Mouse (Mus musculus): ENCODE measurements around the gene Oprm1. TPM values are rescaled to one million over a fixed set of nuclear protein-coding genes. Genes with fewer than 3 reads are reported as not detected.
A peak's percentile ranks its signal among the peaks of the same experiment; 100 is the strongest.

Oprm1 gene
- polyA plus RNA-seq, 1 experiment from 2014 or later, result 0.04 TPM

DNA sequence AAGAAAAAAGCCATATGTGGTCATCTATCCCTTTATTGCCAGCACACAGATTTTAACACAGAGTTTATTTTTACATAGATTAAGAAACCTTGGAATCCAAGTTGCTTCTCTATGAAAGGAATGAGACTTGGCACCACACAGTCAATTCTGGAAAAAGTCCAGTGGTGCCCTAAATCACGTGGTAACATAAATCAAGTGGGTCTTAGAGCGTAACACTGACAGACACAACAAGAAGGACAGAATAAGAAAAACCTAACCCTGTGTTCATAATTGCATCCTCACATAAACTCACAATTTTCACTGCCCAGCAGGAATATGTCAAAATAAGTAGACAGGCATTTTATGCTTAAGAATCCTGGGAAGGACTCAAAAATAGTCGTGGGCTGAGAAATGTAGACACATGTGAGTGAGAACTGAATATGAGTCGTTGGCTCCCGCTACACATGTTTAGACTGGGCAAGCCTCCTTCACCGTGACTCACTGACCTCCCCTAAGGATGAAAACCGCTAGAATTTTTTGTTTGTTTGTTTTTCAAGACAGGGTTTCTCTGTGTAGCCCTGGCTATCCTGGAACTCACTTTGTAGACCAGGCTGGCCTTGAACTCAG lies 261.6 kb downstream of the Oprm1 start:
- peak; percentile 37 for DNase-seq (ENCODE audit: low spot score)
- H3K9ac ChIP-seq (ENCODE audit: low read depth, low read length), result no peak overlapping the region
- ATAC-seq (replicated peaks; ENCODE audit: low FRiP score, low read depth), result no peak

DNA sequence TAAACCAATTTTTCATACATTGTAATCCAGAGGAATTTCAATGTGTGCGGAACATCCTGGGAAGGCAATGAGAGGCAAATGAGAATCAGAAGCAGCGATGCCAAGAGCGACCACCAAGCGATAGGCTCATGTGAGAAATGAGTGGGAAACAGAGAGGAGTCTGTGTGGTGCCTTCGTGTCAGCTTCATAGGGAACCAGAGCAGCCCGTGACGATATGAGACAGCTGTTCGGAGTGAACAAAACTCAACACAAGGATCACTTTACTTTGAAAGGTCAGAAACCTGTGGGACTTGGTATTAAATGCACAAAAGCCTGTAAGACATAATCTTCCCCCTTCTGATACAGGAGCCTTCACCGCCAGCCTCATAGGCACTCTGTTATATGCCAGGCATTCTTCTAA lies 262.2 kb downstream of the Oprm1 start:
- H3K27me3 ChIP-seq (ENCODE audit: insufficient read depth, low read length), result no peaks in the 10 kb centered on the region
- 55% methylated on average over 9 of the region's 9 CpGs for WGBS
- no peaks in the 10 kb centered on the region for H3K9me3 ChIP-seq (replicated peaks; ENCODE audit: low read length)
- no peaks in the 10 kb centered on the region for H3K36me3 ChIP-seq (ENCODE audit: insufficient read depth, low read length)
- no peak for TF ChIP-seq CTCF (IDR thresholded peaks at IDR 0.05; ENCODE audit: low read depth)
- H3K4me1 ChIP-seq (replicated peaks; ENCODE audit: insufficient read depth, low read length), result no peaks in the 10 kb centered on the region
- no peak for ATAC-seq (replicated peaks; ENCODE audit: low FRiP score, low read depth)
- no peak for DNase-seq (ENCODE audit: low spot score)
- H3K27ac ChIP-seq, result no peak overlapping the region
- no peak overlapping the region for H3K4me3 ChIP-seq (replicated peaks; ENCODE audit: low read depth, low read length)
- H3K4me2 ChIP-seq (ENCODE audit: low read length), result no peak overlapping the region
- no peak overlapping the region for H3K9ac ChIP-seq (ENCODE audit: low read depth, low read length)

More for the DNA sequence above, 261.6 kb downstream of the Oprm1 start:
- no peak overlapping the region for H3K4me3 ChIP-seq (replicated peaks; ENCODE audit: low read depth, low read length)
- no peak overlapping the region for H3K4me2 ChIP-seq (ENCODE audit: low read length)
- H3K27ac ChIP-seq, result no peak overlapping the region
- H3K9me3 ChIP-seq (replicated peaks; ENCODE audit: low read length), result no peaks in the 10 kb centered on the region
- no peaks in the 10 kb centered on the region for H3K27me3 ChIP-seq (ENCODE audit: insufficient read depth, low read length)
- TF ChIP-seq CTCF (IDR thresholded peaks at IDR 0.05; ENCODE audit: low read depth), result no peak
- H3K4me1 ChIP-seq (replicated peaks; ENCODE audit: insufficient read depth, low read length), result no peaks in the 10 kb centered on the region
- no peaks in the 10 kb centered on the region for H3K36me3 ChIP-seq (ENCODE audit: insufficient read depth, low read length)
- WGBS, result 47% methylated on average over 7 of the region's 7 CpGs

DNA sequence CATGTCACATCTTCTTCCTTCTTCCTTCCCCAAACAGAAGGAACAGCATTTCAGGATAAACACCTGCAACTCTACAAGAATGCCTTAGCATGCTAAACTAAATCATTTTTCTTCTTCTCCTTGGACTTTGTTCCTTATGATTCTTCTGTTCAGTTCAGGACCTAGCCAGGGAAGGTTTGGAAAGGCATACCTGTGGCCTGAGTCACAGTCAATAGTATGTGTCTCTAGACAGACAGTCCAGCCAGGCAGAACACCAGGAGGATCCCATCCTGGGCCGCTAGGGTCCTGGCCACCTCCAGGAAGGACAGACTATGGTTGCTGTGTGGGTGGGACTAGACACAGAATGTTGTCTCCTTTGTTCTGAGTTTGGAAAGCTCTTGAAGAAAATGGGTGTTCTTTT lies 266.7 kb downstream of the Oprm1 start:
- H3K27ac ChIP-seq, result no peak overlapping the region
- TF ChIP-seq CTCF (IDR thresholded peaks at IDR 0.05; ENCODE audit: low read depth), result no peak
- 55% methylated on average over 1 of the region's 1 CpGs for WGBS

GRCm38 (mm10) chr10:7033459-7033858 lies 275.2 kb downstream of the Oprm1 start:
- DNase-seq (ENCODE audit: low spot score) (no peak), ATAC-seq (replicated peaks; ENCODE audit: low FRiP score, low read depth) (no peak)
- Histone ChIP-seq H3K4me1 (replicated peaks; ENCODE audit: insufficient read depth, low read length) (no peaks in the 10 kb centered on the region), H3K9me3 (replicated peaks; ENCODE audit: low read length) (no peaks in the 10 kb centered on the region), H3K27ac (no peak overlapping the region), H3K36me3 (ENCODE audit: insufficient read depth, low read length) (no peaks in the 10 kb centered on the region), H3K4me3 (replicated peaks; ENCODE audit: low read depth, low read length) (no peak overlapping the region), H3K9ac (ENCODE audit: low read depth, low read length) (no peak overlapping the region), H3K4me2 (ENCODE audit: low read length) (no peak overlapping the region), H3K27me3 (ENCODE audit: insufficient read depth, low read length) (no peaks in the 10 kb centered on the region)
- TF ChIP-seq CTCF (IDR thresholded peaks at IDR 0.05; ENCODE audit: low read depth), result no peak
- 94% methylated on average over 2 of the region's 2 CpGs for WGBS

More for the DNA sequence above, 266.7 kb downstream of the Oprm1 start:
- Histone ChIP-seq H3K27me3 (ENCODE audit: insufficient read depth, low read length) (no peaks in the 10 kb centered on the region), H3K4me1 (replicated peaks; ENCODE audit: insufficient read depth, low read length) (no peaks in the 10 kb centered on the region), H3K9me3 (replicated peaks; ENCODE audit: low read length) (no peaks in the 10 kb centered on the region), H3K36me3 (ENCODE audit: insufficient read depth, low read length) (no peaks in the 10 kb centered on the region), H3K4me3 (replicated peaks; ENCODE audit: low read depth, low read length) (no peak overlapping the region), H3K9ac (ENCODE audit: low read depth, low read length) (no peak overlapping the region), H3K4me2 (ENCODE audit: low read length) (no peak overlapping the region)
- ATAC-seq (replicated peaks; ENCODE audit: low FRiP score, low read depth), result no peak
- no peak for DNase-seq (ENCODE audit: low spot score)

GRCm38 (mm10) chr10:7035547-7035946 lies 277.2 kb downstream of the Oprm1 start:
- Histone ChIP-seq H3K4me1 (replicated peaks; ENCODE audit: insufficient read depth, low read length) (no peaks in the 10 kb centered on the region), H3K36me3 (ENCODE audit: insufficient read depth, low read length) (no peaks in the 10 kb centered on the region), H3K9me3 (replicated peaks; ENCODE audit: low read length) (no peaks in the 10 kb centered on the region), H3K27me3 (ENCODE audit: insufficient read depth, low read length) (no peaks in the 10 kb centered on the region), H3K4me2 (ENCODE audit: low read length) (no peak overlapping the region), H3K9ac (ENCODE audit: low read depth, low read length) (no peak overlapping the region), H3K27ac (no peak overlapping the region), H3K4me3 (replicated peaks; ENCODE audit: low read depth, low read length) (no peak overlapping the region)
- ATAC-seq (replicated peaks; ENCODE audit: low FRiP score, low read depth) (no peak), DNase-seq (ENCODE audit: low spot score) (no peak)
- TF ChIP-seq CTCF (IDR thresholded peaks at IDR 0.05; ENCODE audit: low read depth), result no peak
- 64% methylated on average over 12 of the region's 12 CpGs for WGBS

- DNase-seq (ENCODE audit: low spot score), result no peak
- no peaks in the 10 kb centered on the region for H3K36me3 ChIP-seq (ENCODE audit: insufficient read depth, low read length)
- no peaks in the 10 kb centered on the region for H3K4me1 ChIP-seq (replicated peaks; ENCODE audit: insufficient read depth, low read length)
- no peak overlapping the region for H3K4me3 ChIP-seq (replicated peaks; ENCODE audit: low read depth, low read length)
- WGBS, result 89% methylated on average over 5 of the region's 5 CpGs
- no peaks in the 10 kb centered on the region for H3K9me3 ChIP-seq (replicated peaks; ENCODE audit: low read length)
- no peak overlapping the region for H3K9ac ChIP-seq (ENCODE audit: low read depth, low read length)
- ATAC-seq (replicated peaks; ENCODE audit: low FRiP score, low read depth), result no peak
- no peak overlapping the region for H3K27ac ChIP-seq
- no peak for TF ChIP-seq CTCF (IDR thresholded peaks at IDR 0.05; ENCODE audit: low read depth)
- no peak overlapping the region for H3K4me2 ChIP-seq (ENCODE audit: low read length)
- H3K27me3 ChIP-seq (ENCODE audit: insufficient read depth, low read length), result no peaks in the 10 kb centered on the region
Observed at GRCm38 (mm10) chr10:7037194-7037593, 278.9 kb downstream of the Oprm1 start.

GRCm38 (mm10) chr10:7041032-7041431 lies 282.7 kb downstream of the Oprm1 start:
- H3K4me3 ChIP-seq (replicated peaks; ENCODE audit: low read depth, low read length), result no peak overlapping the region

More at GRCm38 (mm10) chr10:7041032-7041431, 282.7 kb downstream of the Oprm1 start:
- DNase-seq (ENCODE audit: low spot score) (no peak), ATAC-seq (replicated peaks; ENCODE audit: low FRiP score, low read depth) (no peak)
- no peaks in the 10 kb centered on the region for H3K27me3 ChIP-seq (ENCODE audit: insufficient read depth, low read length)
- no peak overlapping the region for H3K9ac ChIP-seq (ENCODE audit: low read depth, low read length)
- H3K9me3 ChIP-seq (replicated peaks; ENCODE audit: low read length), result no peaks in the 10 kb centered on the region
- TF ChIP-seq CTCF (IDR thresholded peaks at IDR 0.05; ENCODE audit: low read depth), result no peak
- H3K27ac ChIP-seq, result no peak overlapping the region
- no peaks in the 10 kb centered on the region for H3K36me3 ChIP-seq (ENCODE audit: insufficient read depth, low read length)
- H3K4me2 ChIP-seq (ENCODE audit: low read length), result no peak overlapping the region
- H3K4me1 ChIP-seq (replicated peaks; ENCODE audit: insufficient read depth, low read length), result no peaks in the 10 kb centered on the region

Measured in kidney, postnatal 0 days (tissue).